16 mouse cellular contexts compared by ENCODE assay signal in the genomic region with DNA sequence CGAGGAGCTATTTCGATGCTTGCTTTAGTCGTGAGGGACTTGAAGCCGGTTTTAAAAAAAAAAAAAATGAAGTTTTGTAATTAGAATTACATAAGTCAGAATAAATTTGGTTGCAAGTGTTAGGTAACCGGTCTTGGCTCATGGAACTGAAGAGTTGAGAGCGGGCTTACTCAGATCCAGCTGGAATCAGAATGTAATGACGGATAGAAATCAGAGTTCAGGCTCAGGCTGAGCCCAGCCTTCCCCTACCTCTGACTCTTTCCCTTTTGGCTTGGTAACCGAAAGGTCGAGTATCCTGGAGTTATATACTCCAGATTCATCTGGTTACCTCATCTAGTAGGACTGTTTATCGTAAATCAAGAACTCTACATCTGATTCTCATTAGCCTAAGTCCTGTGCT.
A peak's percentile ranks its signal among the peaks of the same experiment; 100 is the strongest.
DNase-seq lines count a peak whose midpoint lies in the region; ATAC-seq and TF ChIP-seq lines count a peak whose summit lies in the region.
"Had no signal": no experiment of that assay in that cellular context is flagged by ENCODE, and none has a peak within 500 bp of the region (broad histone marks: within the 10 kb centered on the region; RNA-seq: fewer than 3 reads in every experiment).

No protein-coding gene starts in this region.

- DNase-seq in liver, adult 2 months (ENCODE audit: extremely low read depth, low read depth, low spot score), result peak; percentile 73
- no peak for DNase-seq in liver, embryonic 11.5 days (ENCODE audit: low spot score)
- DNase-seq in brain, adult 2 months (ENCODE audit: low read depth, low spot score), result peak; percentile 31
- DNase-seq in fat pad, adult 2 months (ENCODE audit: extremely low read depth, low read depth, low spot score), result peak; percentile 23
- DNase-seq in layer of hippocampus, adult 18-20 months (ENCODE audit: low spot score in 2 of 2), result no peak
- DNase-seq in kidney, postnatal 14 days, result no peak
- DNase-seq: adrenal gland, adult 8-10 months; cerebellum, adult 2 months; gastrocnemius, postnatal 25 days; heart, adult 11 months; heart, postnatal 36 days had no signal

- 0 out of 2 replicates have a peak, but pooled peaks have one; percentile 35 for ATAC-seq in forebrain, embryonic 16.5 days
- ATAC-seq in forebrain, embryonic 13.5 days, result no peak
- ATAC-seq in liver, embryonic 11.5 days (replicated peaks; ENCODE audit: low FRiP score), result no peak

- H3K9me3 ChIP-seq in forebrain, embryonic 16.5 days (ENCODE audit: control insufficient read depth, low read length), result no peaks in the 10 kb centered on the region
- no peaks in the 10 kb centered on the region for H3K9me3 ChIP-seq in forebrain, embryonic 13.5 days (replicated peaks)
- H3K9me3 ChIP-seq in liver, embryonic 11.5 days (ENCODE audit: control insufficient read depth, low read length), result no peaks in the 10 kb centered on the region
- H3K9me3 ChIP-seq: forebrain, embryonic 12.5 days; heart, embryonic 13.5 days; hindbrain, embryonic 15.5 days had no signal

- H3K36me3 ChIP-seq in forebrain, embryonic 16.5 days (ENCODE audit: control insufficient read depth, insufficient read depth), result no peaks in the 10 kb centered on the region
- no peaks in the 10 kb centered on the region for H3K36me3 ChIP-seq in forebrain, embryonic 13.5 days (ENCODE audit: poor library complexity, severe bottlenecking)
- no peaks in the 10 kb centered on the region for H3K36me3 ChIP-seq in liver, adult 2 months (ENCODE audit: control insufficient read depth, insufficient read depth, low read length)
- no peaks in the 10 kb centered on the region for H3K36me3 ChIP-seq in liver, embryonic 11.5 days (ENCODE audit: control insufficient read depth, insufficient read depth, low read length)
- H3K36me3 ChIP-seq: forebrain, embryonic 12.5 days; heart, embryonic 13.5 days; hindbrain, embryonic 15.5 days had no signal

- WGBS in forebrain, embryonic 16.5 days, result 84% methylated on average over 10 of the region's 10 CpGs
- 90% methylated on average over 10 of the region's 10 CpGs for WGBS in forebrain, embryonic 13.5 days
- WGBS in liver, adult 2 months, result 89% methylated on average over 10 of the region's 10 CpGs
- 83% methylated on average over 10 of the region's 10 CpGs for WGBS in liver, embryonic 11.5 days

- H3K27ac ChIP-seq in forebrain, embryonic 16.5 days (ENCODE audit: low read length), result no peak overlapping the region
- H3K27ac ChIP-seq in forebrain, embryonic 13.5 days, result no peak overlapping the region
- no peak overlapping the region for H3K27ac ChIP-seq in liver, adult 2 months (replicated peaks; ENCODE audit: insufficient read depth, low read depth, low read length)
- H3K27ac ChIP-seq in liver, embryonic 11.5 days (ENCODE audit: low read depth, low read length), result no peak overlapping the region
- H3K27ac ChIP-seq: forebrain, embryonic 12.5 days; heart, embryonic 13.5 days; hindbrain, embryonic 15.5 days had no signal

- no peak for TF ChIP-seq CTCF in liver, adult 2 months (IDR thresholded peaks at IDR 0.05; ENCODE audit: low read depth, low read length)

- H3K4me2 ChIP-seq in forebrain, embryonic 16.5 days (ENCODE audit: low read length), result no peak overlapping the region
- H3K4me2 ChIP-seq in forebrain, embryonic 13.5 days, result no peak overlapping the region
- H3K4me2 ChIP-seq in liver, embryonic 11.5 days, result no peak overlapping the region
- H3K4me2 ChIP-seq: forebrain, embryonic 12.5 days; heart, embryonic 13.5 days; hindbrain, embryonic 15.5 days had no signal

- no peak overlapping the region for H3K4me3 ChIP-seq in forebrain, embryonic 16.5 days (replicated peaks; ENCODE audit: low read length)
- H3K4me3 ChIP-seq in forebrain, embryonic 13.5 days, result no peak overlapping the region
- H3K4me3 ChIP-seq in liver, adult 2 months (ENCODE audit: insufficient read depth, low read depth, low read length), result no peak overlapping the region
- no peak overlapping the region for H3K4me3 ChIP-seq in liver, embryonic 11.5 days (ENCODE audit: low read depth, low read length)
- H3K4me3 ChIP-seq: forebrain, embryonic 12.5 days; heart, embryonic 13.5 days; hindbrain, embryonic 15.5 days had no signal

- no peaks in the 10 kb centered on the region for H3K79me2 ChIP-seq in liver, adult 2 months (ENCODE audit: control insufficient read depth, insufficient read depth, low read length)

- no peak overlapping the region for H3K9ac ChIP-seq in forebrain, embryonic 16.5 days (replicated peaks; ENCODE audit: low read depth, low read length)
- H3K9ac ChIP-seq in forebrain, embryonic 13.5 days, result no peak overlapping the region
- no peak overlapping the region for H3K9ac ChIP-seq in liver, adult 2 months (ENCODE audit: low read depth, low read length)
- H3K9ac ChIP-seq in liver, embryonic 11.5 days (ENCODE audit: low read depth, low read length), result no peak overlapping the region
- H3K9ac ChIP-seq: forebrain, embryonic 12.5 days; heart, embryonic 13.5 days; hindbrain, embryonic 15.5 days had no signal

- no peaks in the 10 kb centered on the region for H3K27me3 ChIP-seq in forebrain, embryonic 16.5 days (replicated peaks; ENCODE audit: control insufficient read depth, insufficient read depth, low read length)
- H3K27me3 ChIP-seq in forebrain, embryonic 13.5 days, result no peaks in the 10 kb centered on the region
- H3K27me3 ChIP-seq in liver, adult 2 months (ENCODE audit: control insufficient read depth, insufficient read depth, low read length), result no peaks in the 10 kb centered on the region
- H3K27me3 ChIP-seq in liver, embryonic 11.5 days (replicated peaks; ENCODE audit: control insufficient read depth, insufficient read depth, low read length), result no peaks in the 10 kb centered on the region
- H3K27me3 ChIP-seq: forebrain, embryonic 12.5 days; heart, embryonic 13.5 days; hindbrain, embryonic 15.5 days had no signal

- H3K4me1 ChIP-seq in forebrain, embryonic 16.5 days (replicated peaks; ENCODE audit: control insufficient read depth, insufficient read depth, low read length), result no peaks in the 10 kb centered on the region
- no peaks in the 10 kb centered on the region for H3K4me1 ChIP-seq in forebrain, embryonic 13.5 days
- no peaks in the 10 kb centered on the region for H3K4me1 ChIP-seq in liver, adult 2 months (ENCODE audit: control insufficient read depth, insufficient read depth, low read length)
- H3K4me1 ChIP-seq in liver, embryonic 11.5 days (replicated peaks; ENCODE audit: control insufficient read depth, insufficient read depth, low read length), result no peaks in the 10 kb centered on the region
- H3K4me1 ChIP-seq: forebrain, embryonic 12.5 days; heart, embryonic 13.5 days; hindbrain, embryonic 15.5 days had no signal

- TF ChIP-seq POLR2A in liver, adult 2 months (IDR thresholded peaks at IDR 0.05; ENCODE audit: extremely low read depth, insufficient read depth, low read length), result no peak

Comparison
In these comparisons a context has a peak if more than half of its experiments do, and no peak if none do; other contexts are left out.
1. DNase-seq: peak in liver, adult 2 months (single experiment), brain, adult 2 months (single experiment) and fat pad, adult 2 months (single experiment); none in liver, embryonic 11.5 days (single experiment), layer of hippocampus, adult 18-20 months (0 of 2) and kidney, postnatal 14 days (single experiment).